Mouse (Mus musculus): ENCODE results near the gene Olfml2b. TPM values are rescaled to one million over a fixed set of nuclear protein-coding genes. Genes with fewer than 3 reads are reported as not detected.
A peak's percentile ranks its signal among the peaks of the same experiment; 100 is the strongest.

Gene Olfml2b
- polyA plus RNA-seq (2016; fragmentation: Nextera tagmentation; extraction: Ambion mirVana), result 2.1 and 2.6 TPM in 2 replicates

GRCm38 (mm10) chr1:170644255-170645205 lies at the start of gene Olfml2b:
Olfml2b (plus strand) TSS chr1:170644532.
- 13% methylated on average over 51 of the region's 51 CpGs for WGBS (ENCODE audit: insufficient replicate concordance)
- Histone ChIP-seq H3K27ac (no peak within 1 kb of the TSS), H3K27me3 (replicated peaks) (peaks cover 55% of the 10 kb centered on the region), H3K4me2 (peak within 1 kb of the TSS; percentile 65), H3K4me3 (peak within 1 kb of the TSS; percentile 47), H3K9me3 (replicated peaks) (no peaks in the 10 kb centered on the region), H3K4me1 (peaks cover 11% of the 10 kb centered on the region; the same call in 1 of the 2 replicates), H3K9ac (peak within 1 kb of the TSS; percentile 33; the same call in 1 of the 2 replicates), H3K36me3 (no peaks in the 10 kb centered on the region)
- peak; percentile 78 for ATAC-seq

- peaks cover 21% of the 10 kb centered on the region for H3K27me3 ChIP-seq (replicated peaks)
- no peak for ATAC-seq
- H3K9ac ChIP-seq, result no peak overlapping the region
- H3K4me3 ChIP-seq, result no peak overlapping the region
- no peak overlapping the region for H3K27ac ChIP-seq
- peaks cover 8% of the 10 kb centered on the region; the same call in 1 of the 2 replicates for H3K9me3 ChIP-seq (replicated peaks)
- H3K4me2 ChIP-seq, result no peak overlapping the region
- H3K4me1 ChIP-seq, result peaks cover 9% of the 10 kb centered on the region; the same call in 1 of the 2 replicates
- H3K36me3 ChIP-seq, result no peaks in the 10 kb centered on the region
- 83% methylated on average over 7 of the region's 7 CpGs for WGBS (ENCODE audit: insufficient replicate concordance)
Measured at GRCm38 (mm10) chr1:170594575-170594974, 49.8 kb upstream of the Olfml2b start.

- H3K4me3 ChIP-seq, result no peak overlapping the region
- H3K4me2 ChIP-seq, result no peak overlapping the region
- no peaks in the 10 kb centered on the region for H3K36me3 ChIP-seq
- H3K27me3 ChIP-seq (replicated peaks), result peaks cover 3% of the 10 kb centered on the region; the same call in 1 of the 2 replicates
- no peak for ATAC-seq
- H3K27ac ChIP-seq, result no peak overlapping the region
- H3K4me1 ChIP-seq, result peaks cover 18% of the 10 kb centered on the region
- 67% methylated on average over 21 of the region's 21 CpGs for WGBS (ENCODE audit: insufficient replicate concordance)
- H3K9me3 ChIP-seq (replicated peaks), result no peaks in the 10 kb centered on the region
- no peak overlapping the region for H3K9ac ChIP-seq
Measured at GRCm38 (mm10) chr1:170605228-170606001, 38.9 kb upstream of the Olfml2b start.

GRCm38 (mm10) chr1:170607231-170607917 lies 37.0 kb upstream of the Olfml2b start:
- no peaks in the 10 kb centered on the region for H3K36me3 ChIP-seq
- peaks cover 36% of the 10 kb centered on the region for H3K4me1 ChIP-seq
- peaks cover 3% of the 10 kb centered on the region; the same call in 1 of the 2 replicates for H3K27me3 ChIP-seq (replicated peaks)
- ATAC-seq, result no peak
- H3K9me3 ChIP-seq (replicated peaks), result no peaks in the 10 kb centered on the region
- 82% methylated on average over 8 of the region's 8 CpGs for WGBS (ENCODE audit: insufficient replicate concordance)
- no peak overlapping the region for H3K9ac ChIP-seq
- no peak overlapping the region for H3K4me2 ChIP-seq
- H3K4me3 ChIP-seq, result no peak overlapping the region
- H3K27ac ChIP-seq, result no peak overlapping the region

GRCm38 (mm10) chr1:170608461-170609071 lies 35.8 kb upstream of the Olfml2b start:
- H3K4me2 ChIP-seq, result no peak overlapping the region
- peak overlapping the region; percentile 70; the same call in 1 of the 2 replicates for H3K27ac ChIP-seq
- no peak overlapping the region; the same call in 1 of the 2 replicates for H3K9ac ChIP-seq
- H3K27me3 ChIP-seq (replicated peaks), result no peaks in the 10 kb centered on the region; the same call in 1 of the 2 replicates
- ATAC-seq, result no peak
- H3K4me1 ChIP-seq, result peaks cover 40% of the 10 kb centered on the region
- H3K9me3 ChIP-seq (replicated peaks), result no peaks in the 10 kb centered on the region
- WGBS (ENCODE audit: insufficient replicate concordance), result 68% methylated on average over 3 of the region's 3 CpGs
- H3K36me3 ChIP-seq, result no peaks in the 10 kb centered on the region
- no peak overlapping the region for H3K4me3 ChIP-seq

- Histone ChIP-seq H3K9ac (peak overlapping the region; percentile 49), H3K4me1 (peaks cover 40% of the 10 kb centered on the region), H3K36me3 (no peaks in the 10 kb centered on the region), H3K9me3 (replicated peaks) (no peaks in the 10 kb centered on the region), H3K4me2 (peak overlapping the region; percentile 41), H3K4me3 (no peak overlapping the region), H3K27me3 (replicated peaks) (no peaks in the 10 kb centered on the region; the same call in 1 of the 2 replicates), H3K27ac (peak overlapping the region; percentile 91)
- WGBS (ENCODE audit: insufficient replicate concordance), result 36% methylated on average over 7 of the region's 7 CpGs
- ATAC-seq, result peak; percentile 67
Measured at GRCm38 (mm10) chr1:170609872-170610271, 34.5 kb upstream of the Olfml2b start.

GRCm38 (mm10) chr1:170610289-170610688 lies 34.0 kb upstream of the Olfml2b start:
- whole genome bisulfite sequencing (ENCODE audit: insufficient replicate concordance), result 20% methylated on average over 3 of the region's 3 CpGs
- H3K4me3 ChIP-seq, result no peak overlapping the region
- peak; percentile 99 for ATAC-seq
- H3K9me3 ChIP-seq (replicated peaks), result no peaks in the 10 kb centered on the region
- H3K27ac ChIP-seq, result peak overlapping the region; percentile 91
- H3K4me1 ChIP-seq, result peaks cover 40% of the 10 kb centered on the region
- H3K4me2 ChIP-seq, result peak overlapping the region; percentile 41
- H3K36me3 ChIP-seq, result no peaks in the 10 kb centered on the region
- no peaks in the 10 kb centered on the region; the same call in 1 of the 2 replicates for H3K27me3 ChIP-seq (replicated peaks)
- H3K9ac ChIP-seq, result peak overlapping the region; percentile 49

GRCm38 (mm10) chr1:170610695-170611094 lies 33.6 kb upstream of the Olfml2b start:
- Histone ChIP-seq H3K27ac (peak overlapping the region; percentile 91), H3K4me2 (peak overlapping the region; percentile 41), H3K4me1 (peaks cover 40% of the 10 kb centered on the region), H3K36me3 (no peaks in the 10 kb centered on the region), H3K27me3 (replicated peaks) (no peaks in the 10 kb centered on the region), H3K4me3 (no peak overlapping the region), H3K9ac (0 out of 2 replicates have a peak overlapping the region, but pooled peaks have one; percentile 22), H3K9me3 (replicated peaks) (no peaks in the 10 kb centered on the region)
- 37% methylated on average over 3 of the region's 3 CpGs for whole genome bisulfite sequencing (ENCODE audit: insufficient replicate concordance)
- ATAC-seq, result peak; percentile 64

GRCm38 (mm10) chr1:170611631-170612030 lies 32.7 kb upstream of the Olfml2b start:
- Histone ChIP-seq H3K4me2 (no peak overlapping the region), H3K9me3 (replicated peaks) (no peaks in the 10 kb centered on the region), H3K9ac (0 out of 2 replicates have a peak overlapping the region, but pooled peaks have one; percentile 20), H3K4me1 (peaks cover 40% of the 10 kb centered on the region), H3K27me3 (replicated peaks) (no peaks in the 10 kb centered on the region), H3K36me3 (no peaks in the 10 kb centered on the region), H3K4me3 (no peak overlapping the region), H3K27ac (peak overlapping the region; percentile 91)
- 90% methylated on average over 3 of the region's 3 CpGs for WGBS (ENCODE audit: insufficient replicate concordance)
- ATAC-seq, result no peak

GRCm38 (mm10) chr1:170612968-170613872 lies 31.1 kb upstream of the Olfml2b start:
- peaks cover 40% of the 10 kb centered on the region for H3K4me1 ChIP-seq
- ATAC-seq, result no peak
- H3K4me2 ChIP-seq, result no peak overlapping the region
- no peaks in the 10 kb centered on the region for H3K27me3 ChIP-seq (replicated peaks)
- no peak overlapping the region for H3K27ac ChIP-seq
- H3K36me3 ChIP-seq, result no peaks in the 10 kb centered on the region
- no peak overlapping the region for H3K9ac ChIP-seq
- 63% methylated on average over 18 of the region's 18 CpGs for WGBS (ENCODE audit: insufficient replicate concordance)
- no peak overlapping the region for H3K4me3 ChIP-seq
- H3K9me3 ChIP-seq (replicated peaks), result no peaks in the 10 kb centered on the region
